Mouse (Mus musculus) right cerebral cortex, postnatal 36 days (tissue): Measurements from ENCODE around the gene Nsun7.
A peak's percentile ranks its signal among the peaks of the same experiment; 100 is the strongest.
"Not testable (repeated sequence)": the region's sequence is repeated elsewhere in the genome, so short reads cannot be mapped to it uniquely, and the experiment has no call there.

Source experiments
- DNase-seq, 2 experiments: peaks; one replicate each; pipeline ENCODE4 v3.0.0; 2022; ENCODE audit warnings: low spot score in 2 of 2, mixed read lengths in 1 of 2

Nsun7 gene

GRCm38 (mm10) chr5:66259756-66260448 is at the start of gene Nsun7:
TSS of gene Nsun7 (plus strand) at chr5:66259897.
- DNase-seq = peak; percentile 62 to 72

GRCm38 (mm10) chr5:66214395-66214935 is 45.2 kb upstream of the Nsun7 start:
- DNase-seq = no peak

- DNase-seq = no peak
These were observed 44.0 kb upstream of the Nsun7 start for GRCm38 (mm10) chr5:66215569-66216277.

- no peak for DNase-seq
These were observed 40.0 kb upstream of the Nsun7 start for GRCm38 (mm10) chr5:66219692-66220091.

- DNase-seq = no peak
These were observed 39.1 kb upstream of the Nsun7 start for GRCm38 (mm10) chr5:66220620-66221019.

GRCm38 (mm10) chr5:66222916-66223315 is 36.8 kb upstream of the Nsun7 start:
- no peak for DNase-seq

GRCm38 (mm10) chr5:66226526-66226925 is 33.2 kb upstream of the Nsun7 start:
- no peak for DNase-seq

GRCm38 (mm10) chr5:66231660-66232269 is 27.9 kb upstream of the Nsun7 start:
- DNase-seq = no peak

- DNase-seq = no peak
These were observed 27.2 kb upstream of the Nsun7 start for GRCm38 (mm10) chr5:66232456-66232855.

GRCm38 (mm10) chr5:66241894-66242293 is 17.8 kb upstream of the Nsun7 start:
- DNase-seq = no peak

GRCm38 (mm10) chr5:66243467-66243866 is 16.2 kb upstream of the Nsun7 start:
- no peak for DNase-seq

- DNase-seq = no peak
These were observed 15.5 kb upstream of the Nsun7 start for GRCm38 (mm10) chr5:66244043-66244660.

GRCm38 (mm10) chr5:66245958-66246497 is 13.7 kb upstream of the Nsun7 start:
- no peak for DNase-seq

- no peak for DNase-seq
These were observed 6.5 kb upstream of the Nsun7 start for GRCm38 (mm10) chr5:66253219-66253618.

GRCm38 (mm10) chr5:66255044-66255443 is 4.7 kb upstream of the Nsun7 start:
- no peak for DNase-seq

GRCm38 (mm10) chr5:66259000-66259399 is 697 bp upstream of the Nsun7 start:
- DNase-seq = no peak

GRCm38 (mm10) chr5:66259431-66259755 is 304 bp upstream of the Nsun7 start:
- not testable (repeated sequence) for DNase-seq

GRCm38 (mm10) chr5:66262475-66262874 is 2.8 kb downstream of the Nsun7 start:
- no peak for DNase-seq

- no peak for DNase-seq
These were observed 3.7 kb downstream of the Nsun7 start for GRCm38 (mm10) chr5:66263398-66263797.

GRCm38 (mm10) chr5:66269616-66270015 is 9.9 kb downstream of the Nsun7 start:
- no peak for DNase-seq

- DNase-seq = no peak
These were observed 11.4 kb downstream of the Nsun7 start for GRCm38 (mm10) chr5:66271141-66271540.

- DNase-seq = no peak
These were observed 14.7 kb downstream of the Nsun7 start for GRCm38 (mm10) chr5:66274417-66274816.
